Mouse (Mus musculus): ENCODE results near the gene Muc1.
"Not testable (repeated sequence)": the region's sequence is repeated elsewhere in the genome, so short reads cannot be mapped to it uniquely, and the experiment has no call there.

Muc1 gene

DNA sequence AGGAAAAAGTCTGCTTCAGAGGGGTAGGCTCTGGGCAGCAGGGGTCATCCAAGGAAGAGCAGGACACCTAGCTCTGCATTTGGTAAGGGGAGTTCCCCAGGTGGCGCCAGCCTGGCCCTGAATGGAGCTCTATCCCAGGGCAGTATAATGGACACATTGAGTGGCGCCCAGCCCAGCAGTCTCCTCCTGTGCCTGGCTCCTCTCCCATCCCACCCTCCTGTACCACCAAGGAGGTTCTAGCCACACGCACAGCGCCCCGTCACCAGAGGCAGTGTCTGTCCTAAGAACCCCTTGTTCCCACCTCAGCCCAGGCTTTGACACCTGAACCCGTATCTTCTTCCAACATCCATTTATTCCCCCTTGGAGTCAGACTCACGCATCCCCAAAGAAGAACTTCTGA is 19.1 kb upstream of the Muc1 start:
- DNase-seq (ENCODE audit: low read depth, low spot score), result no peak

DNA sequence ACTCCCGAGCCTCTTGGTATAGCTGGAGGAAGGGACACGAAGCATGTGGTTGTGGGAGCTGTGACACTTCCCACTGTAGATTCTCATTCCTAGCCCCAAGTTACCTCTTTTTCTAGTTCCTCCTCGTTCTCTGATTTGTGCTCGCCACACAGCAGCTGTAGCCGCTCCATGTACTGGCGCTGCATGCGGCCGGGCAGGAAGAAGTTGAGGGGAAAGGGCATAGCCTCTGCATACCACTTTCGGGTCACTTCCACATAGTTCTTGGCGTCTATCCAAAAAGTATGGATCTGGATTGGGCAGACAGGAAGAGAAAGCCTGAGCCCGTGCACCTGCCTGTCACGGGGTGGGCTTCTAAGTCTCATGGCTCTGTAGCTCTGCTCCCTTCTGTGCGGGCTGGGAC is 18.7 kb upstream of the Muc1 start:
- no peak for DNase-seq (ENCODE audit: low read depth, low spot score)

DNA sequence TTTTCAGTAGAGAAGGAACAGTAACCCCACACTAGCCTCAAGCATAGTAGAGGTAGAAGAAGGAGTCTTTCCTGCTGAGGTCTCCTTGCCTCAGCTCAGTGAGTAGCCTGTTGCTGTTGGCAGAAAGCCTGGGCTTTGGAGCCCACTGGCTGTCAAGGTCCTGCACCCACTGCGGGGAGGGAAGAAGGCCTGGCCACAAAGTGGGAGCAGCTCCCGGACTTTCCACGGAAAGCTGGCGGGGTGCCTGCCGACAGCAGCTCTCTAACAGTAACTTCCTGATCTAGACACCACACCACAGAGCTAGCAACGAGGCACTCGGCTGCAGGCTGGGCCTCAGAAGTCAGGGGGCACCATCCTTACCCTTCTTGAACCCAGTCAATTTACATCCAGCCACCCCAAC is 18.1 kb upstream of the Muc1 start:
- DNase-seq (ENCODE audit: low read depth, low spot score), result no peak

DNA sequence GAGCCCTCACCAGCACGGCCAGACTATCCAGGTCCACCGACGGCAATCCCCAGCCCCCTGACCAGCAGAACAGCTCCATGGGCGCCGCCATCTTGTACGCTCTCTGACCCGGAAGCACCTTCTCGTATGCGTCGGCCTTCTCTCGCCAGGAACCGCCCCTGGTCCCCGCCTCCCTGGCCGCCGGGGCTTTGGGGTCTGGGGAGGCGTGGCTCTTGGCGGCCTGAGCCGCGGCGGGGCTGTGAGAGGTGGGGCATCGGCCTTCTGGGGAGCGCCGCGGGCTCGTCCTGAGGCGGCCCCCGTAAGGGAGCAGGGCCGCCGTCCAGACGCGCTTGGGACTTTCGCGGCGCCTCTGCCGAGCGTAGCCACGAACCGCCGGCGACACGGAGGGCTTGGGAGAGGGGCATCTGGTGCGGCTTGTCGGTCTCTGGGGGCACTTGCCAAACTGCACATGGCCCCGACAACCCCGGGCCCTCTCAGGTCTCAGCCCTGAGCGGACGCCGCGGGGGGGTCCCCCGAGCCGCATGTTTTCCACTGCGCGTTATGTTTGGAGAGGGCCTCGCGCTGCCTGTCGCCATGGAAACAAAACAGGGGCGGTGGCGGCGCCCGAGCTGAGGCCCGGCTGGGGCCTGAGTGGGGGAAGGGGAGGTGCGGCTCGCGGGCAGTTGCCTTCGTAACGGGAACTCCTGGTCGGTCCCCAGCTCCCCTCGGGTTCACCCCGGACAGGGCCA is 14.9 kb upstream of the Muc1 start:
- DNase-seq (ENCODE audit: low read depth, low spot score), result peak; percentile 96

DNA sequence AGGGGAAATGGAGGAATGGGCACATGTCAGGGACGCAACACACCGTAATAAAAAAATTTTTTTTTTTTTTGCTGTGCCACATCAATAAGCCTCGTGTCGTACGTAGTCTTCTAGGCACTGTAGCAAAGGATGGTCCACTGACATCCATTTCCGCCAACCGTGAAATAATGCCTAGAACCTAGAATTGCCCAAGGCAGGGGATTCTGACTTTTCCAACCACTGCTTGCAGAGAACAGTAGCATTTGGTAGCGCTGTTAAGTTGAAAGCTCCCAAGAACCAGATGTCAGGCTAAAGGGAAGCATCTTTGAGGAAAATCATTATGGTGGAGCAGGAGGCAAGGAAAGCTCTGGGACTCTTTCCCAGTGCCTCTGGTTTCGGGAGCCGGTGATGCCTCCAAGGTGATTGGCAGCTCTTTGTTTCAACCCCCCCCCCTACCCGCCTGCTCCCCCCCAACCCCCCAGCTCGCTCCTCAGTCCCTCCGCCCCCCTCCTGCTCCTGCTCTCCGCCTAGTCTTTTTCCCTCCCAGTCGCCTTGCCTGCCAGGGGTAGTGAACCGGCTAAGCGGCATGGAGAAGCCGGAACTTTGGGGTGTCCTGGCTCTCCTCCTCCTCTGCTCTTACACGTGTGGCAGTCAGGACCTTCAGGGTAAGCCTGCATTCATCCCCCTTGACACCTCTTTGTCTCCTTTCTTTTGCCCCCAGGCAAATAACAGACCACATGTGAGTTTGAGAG is 14.0 kb upstream of the Muc1 start, which contains the start of gene Thbs3:
Gene Thbs3 (plus strand): TSS at position 500 of the 731 bp plus-strand sequence.
- DNase-seq (ENCODE audit: low read depth, low spot score), result peak; percentile 46

DNA sequence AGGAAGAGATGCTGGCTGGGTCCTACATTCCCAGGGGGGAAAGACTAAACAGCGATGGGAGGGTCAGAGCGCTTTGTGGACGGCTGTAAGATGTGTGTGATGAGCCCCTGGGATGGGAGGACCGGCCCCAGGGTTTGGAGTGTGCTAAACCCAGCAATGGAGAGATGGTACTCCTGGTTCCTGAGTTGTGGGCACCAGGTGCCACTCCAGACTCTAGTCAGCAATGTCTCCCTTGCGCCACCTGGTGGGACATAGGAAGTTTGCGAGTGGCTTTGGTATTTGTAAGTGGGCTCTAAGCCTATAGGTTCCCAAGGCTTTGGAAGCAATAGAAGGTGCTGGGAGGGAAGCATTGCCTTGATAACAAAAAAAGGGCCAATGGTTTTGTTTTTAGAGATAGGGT is 13.0 kb upstream of the Muc1 start:
- peak; percentile 94 for DNase-seq (ENCODE audit: low read depth, low spot score)

DNA sequence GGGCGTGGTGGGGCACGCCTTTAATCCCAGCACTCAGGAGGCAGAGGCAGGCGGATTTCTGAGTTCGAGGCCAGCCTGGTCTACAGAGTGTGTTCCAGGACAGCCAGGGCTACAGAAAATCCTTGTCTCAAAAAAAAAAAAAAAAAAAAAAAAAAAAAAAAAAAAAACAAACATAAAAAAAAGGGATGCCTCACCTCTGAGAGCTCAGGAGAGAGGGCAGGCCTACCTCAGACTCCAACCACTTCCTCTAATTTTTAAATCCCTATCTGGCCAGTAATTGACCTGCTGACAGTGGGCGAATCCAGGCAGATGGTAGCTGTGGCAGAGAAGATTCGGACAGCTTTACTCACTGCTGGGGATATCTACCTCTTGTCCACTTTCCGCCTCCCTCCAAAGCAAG is 12.4 kb upstream of the Muc1 start:
- not testable (repeated sequence) for DNase-seq (ENCODE audit: low read depth, low spot score)

DNA sequence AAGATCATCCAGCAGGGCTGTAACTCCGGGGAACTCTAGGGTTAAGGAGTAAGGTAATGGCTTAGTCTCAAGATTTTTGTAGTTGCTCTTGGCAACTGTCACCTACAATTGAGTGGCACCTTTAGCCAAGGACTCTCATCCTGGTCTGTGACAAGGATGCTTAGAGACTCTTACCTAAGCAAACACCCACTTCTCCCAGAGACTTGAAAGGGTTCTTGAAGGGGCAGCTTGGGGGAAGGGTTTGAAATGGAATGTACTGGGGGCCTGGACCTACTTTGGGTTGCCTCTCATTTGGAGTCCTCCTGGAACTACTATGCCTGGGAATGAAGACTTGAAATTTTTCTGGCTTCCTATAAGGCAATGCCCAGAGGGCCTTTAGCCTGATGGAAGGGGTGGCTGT is 10.6 kb upstream of the Muc1 start:
- DNase-seq (ENCODE audit: low read depth, low spot score), result no peak

DNA sequence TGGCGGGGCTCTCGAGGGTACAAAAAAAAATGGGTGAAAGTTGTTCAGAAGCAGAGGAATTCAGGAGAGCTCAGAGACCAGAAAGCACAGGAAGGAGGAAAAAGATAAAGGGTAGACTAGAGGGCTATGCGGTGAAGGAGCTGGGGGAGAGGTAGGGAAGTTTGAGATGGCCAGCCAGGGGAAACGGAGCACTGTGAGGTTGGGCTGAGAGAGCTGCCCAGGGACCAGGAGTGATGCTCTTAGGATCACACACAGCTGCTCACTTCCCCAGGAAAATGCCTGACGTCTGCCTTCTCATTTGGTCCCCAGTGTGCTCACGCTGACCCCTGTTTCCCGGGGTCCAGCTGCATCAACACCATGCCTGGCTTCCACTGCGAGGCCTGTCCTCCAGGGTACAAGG is 9.3 kb upstream of the Muc1 start:
- no peak for DNase-seq (ENCODE audit: low read depth, low spot score)

DNA sequence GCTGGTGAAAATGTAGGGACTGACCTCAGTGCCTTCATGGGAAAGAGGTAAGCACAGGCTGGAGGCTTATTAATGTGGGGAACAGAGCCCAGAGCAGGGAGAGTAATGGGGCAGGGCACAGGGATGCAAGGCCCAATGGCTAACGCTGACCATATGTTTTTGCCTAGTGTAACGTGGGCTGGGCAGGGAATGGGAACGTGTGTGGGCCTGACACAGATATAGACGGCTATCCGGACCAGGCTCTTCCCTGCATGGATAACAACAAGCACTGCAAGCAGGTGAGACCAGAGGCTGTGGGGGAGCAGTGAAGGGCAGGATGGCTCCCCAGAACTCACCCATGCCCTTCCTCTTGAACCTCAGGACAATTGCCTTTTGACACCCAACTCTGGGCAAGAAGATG is 7.7 kb upstream of the Muc1 start:
- peak; percentile 56 for DNase-seq (ENCODE audit: low read depth, low spot score)

DNA sequence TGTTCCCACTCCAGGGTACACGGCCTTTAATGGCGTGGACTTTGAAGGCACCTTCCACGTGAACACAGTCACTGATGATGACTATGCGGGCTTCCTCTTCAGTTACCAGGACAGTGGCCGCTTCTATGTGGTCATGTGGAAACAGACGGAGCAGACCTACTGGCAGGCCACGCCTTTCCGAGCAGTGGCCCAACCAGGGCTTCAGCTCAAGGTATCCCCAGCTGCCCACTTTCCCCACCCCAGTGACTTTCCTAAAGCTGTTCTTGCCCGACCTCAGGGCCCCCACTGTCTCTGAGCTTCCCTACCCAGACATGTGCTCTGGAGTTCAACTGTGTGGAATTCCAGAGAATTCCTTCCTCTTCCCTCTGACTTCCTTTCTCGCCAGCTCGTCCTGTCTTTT is 4.1 kb upstream of the Muc1 start:
- DNase-seq (ENCODE audit: low read depth, low spot score), result no peak

DNA sequence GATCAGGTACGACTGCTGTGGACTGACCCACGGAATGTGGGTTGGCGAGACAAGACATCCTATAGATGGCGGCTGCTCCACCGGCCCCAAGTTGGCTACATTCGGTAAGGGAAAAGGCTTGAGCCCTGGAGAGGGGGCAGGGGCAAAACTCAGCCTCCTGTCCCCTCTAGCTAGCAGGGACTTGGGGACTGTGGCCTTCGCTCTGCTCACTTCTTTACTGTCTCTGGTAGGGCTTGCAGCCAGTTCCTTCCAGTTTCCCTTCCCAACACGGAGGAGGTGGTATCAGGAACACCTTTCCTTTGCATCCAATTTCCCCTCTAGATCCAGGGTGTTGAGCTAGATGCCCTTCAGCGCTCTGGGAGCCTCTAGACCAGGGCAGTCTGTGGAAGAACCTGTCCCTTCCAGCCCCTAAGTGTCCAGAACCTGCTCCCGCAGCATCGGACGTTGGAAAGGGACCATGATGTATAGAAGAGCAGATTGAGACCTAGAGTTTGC is 3.5 kb upstream of the Muc1 start:
- DNase-seq (ENCODE audit: low read depth, low spot score), result no peak

DNA sequence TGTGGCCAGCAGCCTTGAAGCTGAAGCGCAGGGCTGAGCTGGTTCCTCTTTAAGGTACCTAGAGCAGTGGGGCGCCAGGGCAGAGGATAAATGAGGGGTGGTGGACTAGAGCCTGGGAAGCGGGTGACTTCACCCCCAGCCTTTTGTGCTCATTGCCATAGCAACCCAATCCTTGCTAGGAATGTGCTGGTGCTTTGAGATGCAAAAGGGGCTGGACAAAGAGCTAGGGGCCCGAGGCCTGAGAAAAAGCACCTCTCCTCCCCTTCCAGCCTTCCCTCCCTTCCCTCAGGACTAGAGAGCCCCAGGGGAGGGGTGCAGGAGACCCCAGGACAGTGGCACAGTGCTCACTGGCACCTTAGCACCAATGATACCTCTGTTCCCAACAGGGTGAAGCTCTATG is 2.9 kb upstream of the Muc1 start:
- DNase-seq (ENCODE audit: low read depth, low spot score), result peak; percentile 67

DNA sequence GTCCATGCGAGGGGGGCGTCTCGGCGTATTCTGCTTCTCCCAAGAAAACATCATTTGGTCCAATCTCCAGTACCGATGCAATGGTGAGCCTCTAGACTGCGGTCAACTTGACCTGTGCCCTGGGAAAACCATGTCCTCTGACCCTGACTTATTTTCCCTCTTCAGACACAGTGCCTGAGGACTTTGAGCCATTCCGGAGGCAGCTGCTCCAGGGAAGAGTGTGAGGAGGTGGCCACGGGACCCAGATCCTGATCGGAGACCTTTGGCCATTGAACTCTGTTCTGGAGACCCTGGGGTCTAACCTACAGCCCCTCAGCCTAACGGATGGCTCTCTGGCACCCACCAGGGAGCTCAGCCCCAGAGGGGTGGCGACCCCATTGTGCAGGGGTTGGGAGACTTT is 2.5 kb upstream of the Muc1 start:
- no peak for DNase-seq (ENCODE audit: low read depth, low spot score)

DNA sequence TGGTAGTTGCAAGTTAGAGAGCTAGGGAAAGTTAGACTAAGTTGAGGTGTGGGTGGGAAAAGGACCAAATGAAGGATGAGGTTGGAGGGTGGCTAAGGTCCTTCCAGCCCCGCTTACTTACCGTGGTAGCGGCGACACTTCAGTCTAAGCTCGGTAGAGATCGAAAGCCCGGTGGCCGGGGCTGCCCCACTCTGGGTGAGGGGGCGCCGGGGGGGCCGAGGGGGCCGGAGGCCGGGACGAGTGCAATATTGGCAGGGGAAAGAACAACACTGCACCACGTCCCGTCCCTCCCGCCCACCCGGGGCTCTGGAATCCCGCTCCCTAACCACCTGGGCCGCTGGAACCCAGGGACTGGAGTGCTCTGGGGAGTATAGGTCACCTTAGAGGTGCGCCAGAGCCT is 2.0 kb upstream of the Muc1 start, which contains the start of gene Mtx1:
Gene Mtx1 (minus strand): TSS at position 189 of the 400 bp plus-strand sequence.
- no peak for DNase-seq (ENCODE audit: low read depth, low spot score)

DNA sequence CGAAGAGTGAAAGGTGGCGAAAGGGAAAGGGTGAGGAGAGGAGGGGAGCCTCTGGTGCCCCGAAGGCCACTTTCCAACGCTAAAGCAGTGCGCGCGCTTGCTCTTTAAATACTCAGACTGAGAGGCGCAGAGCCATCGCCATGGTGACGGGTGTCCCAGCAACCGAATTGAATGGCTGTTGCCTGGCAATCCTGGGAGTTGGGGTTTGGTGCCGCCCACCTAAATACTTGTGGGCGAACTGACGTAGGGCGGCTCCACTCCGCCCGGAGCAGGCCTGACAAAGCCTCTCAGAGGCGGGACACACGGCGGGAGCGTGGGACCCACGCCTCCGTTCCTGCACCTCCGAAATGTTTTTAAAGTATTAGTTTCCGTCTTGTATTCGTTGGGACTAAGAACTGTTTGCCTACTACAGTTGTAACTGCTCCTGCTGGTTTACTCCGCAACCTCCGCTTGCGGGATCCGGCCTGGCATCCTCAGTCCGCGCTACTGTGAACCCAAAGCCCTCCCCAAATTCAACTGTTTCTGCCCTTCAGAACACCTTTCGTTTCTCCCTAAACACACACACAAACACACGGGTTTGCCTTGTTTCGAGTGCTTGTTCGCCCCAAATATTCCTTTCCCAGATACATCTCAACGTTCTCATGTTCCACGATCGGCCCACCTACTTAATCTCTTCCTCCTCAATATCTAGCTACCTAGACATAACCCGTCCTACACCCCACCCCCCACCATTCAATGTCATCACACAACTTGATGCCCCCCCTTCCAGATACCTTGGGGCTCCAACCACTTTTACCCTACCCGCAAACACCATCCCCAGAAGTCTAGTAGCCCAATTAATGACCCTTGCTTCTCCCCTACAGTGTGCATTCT is 1.3 kb upstream of the Muc1 start:
- peak; percentile 96 for DNase-seq (ENCODE audit: low read depth, low spot score)

DNA sequence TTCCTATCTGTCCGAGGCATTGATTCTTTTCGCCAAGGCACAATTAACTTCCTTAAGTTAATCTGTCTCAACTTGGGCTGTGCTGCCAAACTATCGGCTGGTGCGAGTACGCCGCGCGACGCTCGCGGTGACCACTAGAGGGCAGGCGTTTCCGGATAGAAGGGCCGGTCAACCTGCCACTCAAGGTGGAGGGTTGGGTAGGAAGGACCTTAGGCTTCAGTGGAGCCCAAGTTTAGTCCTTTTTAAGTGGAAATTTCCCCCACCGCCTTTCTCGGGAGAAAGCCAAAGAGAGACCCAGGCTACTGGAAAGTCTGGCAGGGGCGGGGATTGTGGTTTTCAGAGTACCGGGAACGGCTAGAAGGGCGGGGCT is 692 bp upstream of the Muc1 start:
- peak; percentile 86 for DNase-seq (ENCODE audit: low read depth, low spot score)

DNA sequence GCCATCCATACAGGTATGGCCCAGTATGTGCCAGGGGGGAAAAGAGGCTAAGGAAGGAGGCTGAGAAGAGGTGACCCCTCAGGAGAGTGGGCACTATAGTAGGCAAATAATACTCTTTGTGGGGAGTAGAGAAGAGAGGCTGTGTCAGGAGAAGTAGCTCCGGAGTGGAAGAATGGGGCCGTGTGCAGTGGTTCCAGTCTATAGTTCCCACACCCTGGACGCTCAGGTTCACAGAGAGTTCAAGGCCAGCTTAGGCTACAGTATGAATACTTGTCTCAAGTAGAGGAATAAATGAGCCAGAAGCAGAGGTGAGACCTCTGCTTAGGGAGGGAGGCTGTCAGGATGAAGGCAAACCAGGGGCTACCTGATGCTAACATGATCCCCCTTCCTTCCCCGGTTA is 419 bp downstream of the Muc1 start:
- no peak for DNase-seq (ENCODE audit: low read depth, low spot score)

DNA sequence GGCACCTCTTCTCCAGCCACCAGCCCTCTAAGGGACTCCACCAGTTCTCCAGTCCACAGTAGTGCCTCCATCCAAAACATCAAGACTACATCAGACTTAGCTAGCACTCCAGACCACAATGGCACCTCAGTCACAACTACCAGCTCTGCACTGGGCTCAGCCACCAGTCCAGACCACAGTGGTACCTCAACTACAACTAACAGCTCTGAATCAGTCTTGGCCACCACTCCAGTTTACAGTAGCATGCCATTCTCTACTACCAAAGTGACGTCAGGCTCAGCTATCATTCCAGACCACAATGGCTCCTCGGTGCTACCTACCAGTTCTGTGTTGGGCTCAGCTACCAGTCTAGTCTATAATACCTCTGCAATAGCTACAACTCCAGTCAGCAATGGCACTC is 1.7 kb downstream of the Muc1 start:
- no peak for DNase-seq (ENCODE audit: low read depth, low spot score)

DNA sequence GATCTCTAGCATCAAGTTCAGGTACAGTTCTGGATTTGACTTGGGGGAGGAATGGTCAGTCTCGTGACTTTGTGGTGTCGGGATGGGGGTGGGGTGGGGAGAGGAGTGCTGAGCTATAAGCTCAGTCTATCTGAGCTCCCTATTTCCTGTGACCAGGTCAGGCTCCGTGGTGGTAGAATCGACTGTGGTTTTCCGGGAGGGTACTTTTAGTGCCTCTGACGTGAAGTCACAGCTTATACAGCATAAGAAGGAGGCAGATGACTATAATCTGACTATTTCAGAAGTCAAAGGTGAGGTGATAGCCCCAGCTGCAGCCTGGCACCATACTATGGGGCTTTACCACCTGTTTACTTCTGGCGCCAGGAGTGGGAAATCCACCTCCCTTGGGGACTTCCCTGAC is 2.5 kb downstream of the Muc1 start:
- DNase-seq (ENCODE audit: low read depth, low spot score), result no peak

DNA sequence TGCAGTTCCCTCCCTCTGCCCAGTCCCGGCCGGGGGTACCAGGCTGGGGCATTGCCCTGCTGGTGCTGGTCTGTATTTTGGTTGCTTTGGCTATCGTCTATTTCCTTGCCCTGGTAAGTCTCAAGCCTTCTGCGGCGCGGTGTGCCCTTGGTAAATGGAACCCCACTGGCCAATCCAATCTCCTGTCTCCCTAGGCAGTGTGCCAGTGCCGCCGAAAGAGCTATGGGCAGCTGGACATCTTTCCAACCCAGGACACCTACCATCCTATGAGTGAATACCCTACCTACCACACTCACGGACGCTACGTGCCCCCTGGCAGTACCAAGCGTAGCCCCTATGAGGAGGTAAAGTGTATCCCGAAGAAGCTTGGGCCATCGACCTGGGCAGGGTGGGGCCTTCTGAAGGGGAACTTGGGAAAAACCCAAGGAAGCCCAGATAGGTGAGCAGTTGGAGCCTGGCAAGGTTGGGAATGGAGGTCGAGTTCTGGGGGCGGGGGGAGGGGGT is 3.0 kb downstream of the Muc1 start:
- no peak for DNase-seq (ENCODE audit: low read depth, low spot score)

DNA sequence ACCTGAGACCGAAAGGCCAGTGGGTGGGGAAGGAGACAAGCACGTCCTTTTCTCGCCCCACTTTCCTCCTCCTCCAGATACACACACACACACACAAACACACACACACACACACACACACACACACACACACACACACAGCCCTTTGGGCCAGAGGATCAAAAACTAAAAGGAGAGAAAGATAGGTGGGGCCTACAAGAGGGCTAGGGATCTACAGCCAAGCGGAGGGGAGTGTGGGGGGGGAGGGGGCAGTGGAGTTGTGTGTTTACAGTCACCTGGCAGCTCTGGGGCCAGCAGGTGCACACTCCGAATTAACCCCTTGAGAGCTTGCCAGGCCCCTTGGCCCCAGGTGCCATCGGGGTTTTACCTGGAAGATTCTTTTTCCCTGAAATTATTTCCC is 3.8 kb downstream of the Muc1 start:
- no peak for DNase-seq (ENCODE audit: low read depth, low spot score)

Measured in brain, adult 2 months (tissue).